Mouse (Mus musculus) hindbrain, embryonic 13.5 days (tissue): Measurements from ENCODE around the gene Id2. TPM values are rescaled to one million over a fixed set of nuclear protein-coding genes. Genes with fewer than 3 reads are reported as not detected.

Source experiments
- ATAC-seq: fragments of 200-750 bp; cut with Nextera tagmentation; 2 replicates; pipeline ENCODE4 v1.8.0; 2017; ENCODE audit warnings: moderate TSS enrichment; ENCODE audit not compliant: low FRiP score
- H3K27ac ChIP-seq: fragments of 300-500 bp; sonication (generic); 2 replicates; pipeline ENCODE4 v1.5.1; 2015; ENCODE audit warnings: inconsistent platforms, mild to moderate bottlenecking, moderate library complexity
- H3K27me3 ChIP-seq: fragments of 300-500 bp; sonication (generic); 2 replicates; pipeline ENCODE4 v1.6.1; 2015; ENCODE audit warnings: mild to moderate bottlenecking, inconsistent platforms
- H3K36me3 ChIP-seq: fragments of 300-500 bp; sonication (generic); 2 replicates; pipeline ENCODE4 v1.6.1; 2015; ENCODE audit warnings: mild to moderate bottlenecking, inconsistent platforms
- H3K4me1 ChIP-seq: fragments of 300-500 bp; sonication (generic); replicated peaks from 2 replicates; pipeline ENCODE4 v1.6.1; 2015; ENCODE audit warnings: inconsistent platforms
- H3K4me2 ChIP-seq: fragments of 300-500 bp; sonication (generic); 2 replicates; pipeline ENCODE4 v1.6.1; 2015; ENCODE audit warnings: inconsistent platforms, mild to moderate bottlenecking, moderate library complexity
- H3K4me3 ChIP-seq: fragments of 300-500 bp; sonication (generic); 2 replicates; pipeline ENCODE4 v1.5.1; 2015; ENCODE audit warnings: mild to moderate bottlenecking, inconsistent platforms
- H3K9ac ChIP-seq: fragments of 300-500 bp; sonication (generic); 2 replicates; pipeline ENCODE4 v1.6.1; 2015; ENCODE audit warnings: mild to moderate bottlenecking, inconsistent platforms
- H3K9me3 ChIP-seq: fragments of 300-500 bp; sonication (generic); 2 replicates; pipeline ENCODE4 v1.6.1; 2016; ENCODE audit warnings: inconsistent platforms
- WGBS: fragments of 180-500 bp; shearing (Covaris S2); methylation state at CpG from one replicate; pipeline ENCODE4 v1.1.7; 2015; 5-methylcytosine and 5-hydroxymethylcytosine counted together
- polyA plus RNA-seq: library from polyadenylated mRNA; unstranded; fragments of >200 nt; fragmentation: Nextera tagmentation; extraction: Ambion mirVana; gene quantifications from 2 replicates; pipeline ENCODE4 v1.2.1, GENCODE M21; 2015

Id2 gene
- polyA plus RNA-seq, 1 experiment from 2014 or later, result 296 TPM

DNA sequence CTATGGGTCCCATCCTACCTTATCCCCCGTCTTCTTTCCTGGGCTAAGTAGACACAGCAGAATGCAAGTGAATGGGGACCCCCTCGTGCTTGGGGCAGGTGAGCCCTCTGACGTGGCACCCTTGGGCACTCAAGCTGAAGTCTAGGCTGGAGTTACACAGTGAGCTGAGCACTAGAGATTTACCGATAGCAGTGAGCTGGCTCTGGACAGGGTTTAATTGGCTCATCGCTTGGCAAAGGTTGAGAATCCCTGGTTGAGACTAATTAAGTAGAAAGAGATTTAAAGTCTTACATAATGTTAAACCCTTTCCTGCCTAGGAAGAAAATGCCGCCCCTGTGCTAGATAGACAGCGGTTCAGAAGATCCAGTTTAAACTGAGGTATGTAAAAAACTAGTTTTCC is 36.0 kb downstream of the Id2 start:
- Histone ChIP-seq H3K4me2 (no peak overlapping the region), H3K9ac (no peak overlapping the region), H3K4me1 (no peaks in the 10 kb centered on the region), H3K36me3 (peaks cover 37% of the 10 kb centered on the region), H3K27me3 (no peaks in the 10 kb centered on the region), H3K27ac (no peak overlapping the region), H3K9me3 (no peaks in the 10 kb centered on the region), H3K4me3 (no peak overlapping the region)
- ATAC-seq, result no peak
- 84% methylated on average over 7 of the region's 7 CpGs for WGBS

DNA sequence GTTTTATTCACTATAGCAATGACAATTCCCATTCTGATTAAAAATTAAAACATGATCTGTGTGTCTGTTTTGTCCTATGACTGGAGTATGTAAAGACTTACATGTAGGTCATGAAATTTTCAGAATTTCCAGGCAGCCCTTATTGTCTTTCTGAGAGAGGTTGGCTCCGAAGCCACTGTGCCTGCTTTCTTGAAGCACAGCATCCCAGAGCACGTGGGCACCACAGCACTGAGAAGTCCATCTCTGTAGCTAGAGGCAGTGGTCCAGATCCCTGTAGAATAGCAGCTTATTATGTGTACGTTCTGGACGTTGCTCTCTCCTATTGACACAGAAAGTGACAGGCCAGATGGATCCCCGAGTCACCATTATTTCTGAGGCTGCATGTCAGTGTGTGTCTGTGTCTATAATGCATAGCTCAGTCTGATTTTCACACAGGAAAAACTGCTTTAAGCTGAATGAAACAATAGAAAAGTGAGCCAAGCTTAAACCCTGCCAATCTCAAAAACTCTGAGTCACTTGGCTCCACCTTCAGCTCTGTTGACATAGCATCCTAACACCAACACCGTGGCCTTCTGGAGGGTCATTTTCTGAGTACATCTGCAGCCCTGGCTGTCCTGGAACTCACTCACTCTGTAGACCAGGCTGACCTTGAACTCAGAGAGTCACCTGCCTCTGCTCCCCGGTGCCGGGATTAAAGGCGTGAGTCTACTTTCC is 37.3 kb downstream of the Id2 start:
- Histone ChIP-seq H3K27me3 (no peaks in the 10 kb centered on the region), H3K9ac (no peak overlapping the region), H3K9me3 (no peaks in the 10 kb centered on the region), H3K27ac (no peak overlapping the region), H3K4me2 (no peak overlapping the region), H3K36me3 (peaks cover 47% of the 10 kb centered on the region), H3K4me3 (no peak overlapping the region), H3K4me1 (no peaks in the 10 kb centered on the region)
- no peak for ATAC-seq
- 72% methylated on average over 9 of the region's 9 CpGs for WGBS

DNA sequence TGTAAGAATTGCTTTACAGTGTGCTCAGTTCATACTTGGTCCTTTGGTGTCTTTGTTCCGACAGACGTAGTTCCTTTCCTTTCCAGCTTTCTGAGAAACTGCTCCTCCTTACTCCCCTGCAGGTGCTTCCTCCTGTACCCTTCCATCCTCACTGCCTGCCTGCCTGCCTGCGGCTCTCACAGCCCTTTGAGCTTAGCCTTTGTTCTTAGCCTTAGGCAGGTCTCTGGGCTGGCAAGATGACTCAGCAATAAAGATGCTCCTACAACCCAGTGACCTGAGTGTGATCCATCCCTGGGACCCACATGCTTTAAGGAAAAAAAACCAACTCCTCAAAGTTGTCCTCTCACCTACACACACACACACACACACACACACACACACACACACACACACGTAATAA is 42.0 kb downstream of the Id2 start:
- peaks cover 80% of the 10 kb centered on the region for H3K36me3 ChIP-seq
- no peak overlapping the region for H3K27ac ChIP-seq
- 69% methylated on average over 4 of the region's 4 CpGs for WGBS
- no peak overlapping the region for H3K4me3 ChIP-seq
- H3K9ac ChIP-seq, result no peak overlapping the region
- H3K4me1 ChIP-seq, result no peaks in the 10 kb centered on the region
- H3K27me3 ChIP-seq, result no peaks in the 10 kb centered on the region
- no peak for ATAC-seq
- no peaks in the 10 kb centered on the region for H3K9me3 ChIP-seq
- H3K4me2 ChIP-seq, result no peak overlapping the region

DNA sequence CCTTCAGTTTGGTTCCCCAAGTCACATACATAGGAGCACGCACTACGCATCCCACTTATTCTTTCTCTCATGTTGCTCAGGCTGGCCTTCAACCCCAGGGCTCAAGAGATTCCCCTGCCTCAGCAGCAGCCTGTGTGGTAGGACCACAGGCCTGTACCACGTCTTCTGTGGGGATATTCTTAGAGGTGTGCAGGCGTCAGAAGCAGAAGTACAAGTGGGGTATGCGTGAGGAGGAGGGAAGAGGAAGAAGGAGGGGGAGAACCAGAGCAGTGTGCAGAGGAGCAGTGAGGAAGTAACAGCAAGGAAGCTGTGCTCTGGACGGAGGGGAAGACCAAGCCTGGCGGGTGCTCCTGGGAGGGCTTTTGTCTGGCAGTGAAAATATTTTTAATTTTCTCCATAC is 42.4 kb downstream of the Id2 start:
- Histone ChIP-seq H3K36me3 (peaks cover 77% of the 10 kb centered on the region), H3K27ac (no peak overlapping the region), H3K4me2 (no peak overlapping the region), H3K27me3 (no peaks in the 10 kb centered on the region), H3K9ac (no peak overlapping the region), H3K4me3 (no peak overlapping the region), H3K4me1 (no peaks in the 10 kb centered on the region), H3K9me3 (no peaks in the 10 kb centered on the region)
- WGBS, result 88% methylated on average over 7 of the region's 7 CpGs
- ATAC-seq, result no peak

DNA sequence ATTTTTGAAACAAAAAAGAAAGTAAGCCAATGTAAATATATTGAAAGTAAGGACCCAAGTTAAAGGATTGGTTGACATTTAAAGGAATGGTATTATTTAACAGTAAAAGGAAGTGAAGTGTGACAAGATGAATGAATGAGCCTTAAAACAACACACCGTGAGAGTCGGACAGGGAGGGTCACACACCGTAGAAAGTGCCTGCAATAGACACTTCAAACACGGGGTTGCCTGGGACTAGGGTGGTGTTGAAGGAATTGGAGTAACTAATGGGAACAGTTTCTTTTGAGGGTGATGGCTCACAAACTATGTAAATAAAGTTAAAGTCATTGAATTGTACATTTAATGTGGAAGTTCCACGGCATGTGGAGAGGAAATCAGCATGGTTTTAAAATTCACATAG is 47.7 kb downstream of the Id2 start:
- Histone ChIP-seq H3K4me2 (no peak overlapping the region), H3K36me3 (peaks cover 58% of the 10 kb centered on the region), H3K9me3 (no peaks in the 10 kb centered on the region), H3K9ac (no peak overlapping the region), H3K4me3 (no peak overlapping the region), H3K27me3 (no peaks in the 10 kb centered on the region), H3K27ac (no peak overlapping the region), H3K4me1 (0 out of 2 replicates have a peak, but pooled peaks cover 4% of the 10 kb centered on the region)
- WGBS, result 72% methylated on average over 5 of the region's 5 CpGs
- ATAC-seq, result no peak

DNA sequence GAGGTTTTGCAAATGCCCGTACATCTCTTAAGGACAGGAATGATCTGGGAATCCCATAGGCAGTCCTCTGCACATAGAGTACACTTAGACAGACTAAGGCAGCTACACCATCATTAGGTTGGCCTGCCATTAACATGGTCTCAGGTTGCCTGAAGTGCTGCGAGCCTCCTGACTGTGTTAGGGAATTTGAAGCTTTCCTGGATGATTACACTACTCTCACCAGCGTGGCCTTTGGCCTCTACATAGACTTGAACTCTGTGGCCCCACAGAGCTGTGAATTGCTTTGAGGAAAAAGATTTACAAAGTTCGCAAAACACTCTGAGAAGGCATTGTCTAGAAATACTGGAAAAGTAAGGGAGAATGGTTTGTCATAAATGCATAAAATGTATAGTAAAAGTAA is 52.4 kb downstream of the Id2 start:
- H3K27ac ChIP-seq, result no peak overlapping the region
- H3K4me1 ChIP-seq, result 0 out of 2 replicates have a peak, but pooled peaks cover 4% of the 10 kb centered on the region
- H3K9ac ChIP-seq, result no peak overlapping the region
- no peak overlapping the region for H3K4me2 ChIP-seq
- no peaks in the 10 kb centered on the region for H3K27me3 ChIP-seq
- H3K9me3 ChIP-seq, result no peaks in the 10 kb centered on the region
- ATAC-seq, result no peak
- peaks cover 59% of the 10 kb centered on the region for H3K36me3 ChIP-seq
- no peak overlapping the region for H3K4me3 ChIP-seq
- WGBS, result 91% methylated on average over 4 of the region's 4 CpGs

DNA sequence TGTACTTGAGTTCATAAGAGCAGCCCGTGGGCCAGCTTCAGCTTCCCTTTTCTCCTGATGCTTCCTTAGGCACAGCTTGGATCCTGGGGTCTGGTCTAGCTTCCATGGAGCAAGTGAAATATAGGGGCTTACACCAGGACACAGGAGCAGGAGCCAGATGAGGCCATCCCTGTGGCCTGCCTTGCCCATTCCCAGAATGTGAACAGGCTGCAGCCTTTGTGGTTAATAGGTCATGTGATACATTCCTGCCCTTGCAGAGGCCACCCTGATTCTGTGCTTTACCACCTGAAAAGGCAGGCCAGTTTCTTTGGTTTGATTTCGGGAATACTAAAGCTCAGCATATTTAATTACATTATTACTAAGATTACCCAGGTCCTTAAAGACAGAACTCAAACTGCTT is 52.9 kb downstream of the Id2 start:
- no peak for ATAC-seq
- Histone ChIP-seq H3K27me3 (no peaks in the 10 kb centered on the region), H3K4me2 (no peak overlapping the region), H3K36me3 (peaks cover 59% of the 10 kb centered on the region), H3K27ac (no peak overlapping the region), H3K9ac (no peak overlapping the region), H3K4me1 (0 out of 2 replicates have a peak, but pooled peaks cover 4% of the 10 kb centered on the region), H3K9me3 (no peaks in the 10 kb centered on the region), H3K4me3 (no peak overlapping the region)
- 95% methylated on average over 2 of the region's 2 CpGs for WGBS

Other genes starting within 250 kb of the Id2 start
- gene Kidins220, start 122.2 kb downstream of the Id2 start, polyA plus RNA-seq, result 121 and 126 TPM in 2 replicates